Mouse (Mus musculus): ENCODE measurements at regions not wholly inside any gene's neighbourhood (a gene's known extent, or its start where the extent isn't known, plus 50 kb on each side); places are given as distances from the start of the nearest gene placed in this dataset.

DNA sequence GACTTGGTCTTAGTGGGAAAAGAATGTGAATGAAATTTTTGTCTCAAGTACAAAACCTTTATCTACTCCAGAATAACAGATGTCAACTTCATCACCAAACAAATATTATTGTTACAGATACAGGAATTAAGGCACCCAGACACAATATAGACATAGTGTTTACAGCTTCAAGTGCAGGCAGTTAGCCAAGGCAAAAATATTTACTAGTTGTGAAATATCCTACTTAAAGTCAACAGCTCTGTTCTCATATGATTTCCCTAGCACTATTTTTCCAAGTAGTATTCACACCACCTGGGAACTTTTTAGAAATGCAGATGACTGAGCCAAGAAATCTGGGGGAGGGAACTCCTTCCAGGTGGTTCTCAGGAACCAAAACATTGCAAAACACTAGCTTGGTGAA is 684.1 kb upstream of the Dppa4 start:
- no peaks in the 10 kb centered on the region for H3K4me1 ChIP-seq
- H3K9me3 ChIP-seq = no peaks in the 10 kb centered on the region
- no peaks in the 10 kb centered on the region for H3K27me3 ChIP-seq
- no peak overlapping the region for H3K27ac ChIP-seq (replicated peaks)
- no peak overlapping the region for H3K4me3 ChIP-seq
- no peak overlapping the region for H3K9ac ChIP-seq (replicated peaks)
- ATAC-seq (replicated peaks) = no peak
- no peaks in the 10 kb centered on the region for H3K36me3 ChIP-seq
- H3K4me2 ChIP-seq (replicated peaks) = no peak overlapping the region
